Mouse (Mus musculus): ENCODE results near the gene Dao.

DNA sequence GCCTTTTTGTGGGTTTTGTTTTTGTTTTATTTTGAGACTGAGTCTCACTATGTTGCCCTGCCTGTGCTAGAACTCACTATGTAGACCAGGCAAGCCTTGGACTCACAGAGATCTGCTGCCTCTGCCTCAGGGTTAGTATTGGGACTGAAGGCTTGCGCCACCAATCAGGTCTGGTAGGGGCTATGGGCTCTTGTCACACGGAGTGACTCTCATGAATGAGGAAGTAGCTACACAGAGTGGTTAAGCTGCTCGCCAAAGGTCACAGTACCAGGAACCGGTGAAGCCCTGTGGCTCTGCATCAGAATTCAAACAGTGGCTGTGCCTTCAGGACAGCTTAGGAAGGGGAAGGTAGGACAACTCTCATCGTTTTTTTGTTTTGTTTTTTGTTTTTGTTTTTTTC, 4.1 kb upstream of the Dao start:
- TF ChIP-seq CHD2 (IDR thresholded peaks at IDR 0.05; ENCODE audit: low read depth, low read length) (no peak), ZC3H11A (IDR thresholded peaks at IDR 0.05; ENCODE audit: borderline replicate concordance, low read depth, low read length) (no peak), ZNF384 (IDR thresholded peaks at IDR 0.05; ENCODE audit: low read depth, low read length) (no peak), MAFK (IDR thresholded peaks at IDR 0.05; ENCODE audit: insufficient read depth, low read depth, low read length) (no peak), HCFC1 (IDR thresholded peaks at IDR 0.05; ENCODE audit: borderline replicate concordance, insufficient read depth, low read length) (no peak)
